Mouse (Mus musculus) embryo, embryonic 11.5 days (tissue): ENCODE results near the gene Ezh1.

ENCODE experiments used
- DNase-seq: peaks from one replicate; pipeline ENCODE4 v3.0.0-alpha.2; 2012; ENCODE audit warnings: low read depth, low spot score

Gene Ezh1

DNA sequence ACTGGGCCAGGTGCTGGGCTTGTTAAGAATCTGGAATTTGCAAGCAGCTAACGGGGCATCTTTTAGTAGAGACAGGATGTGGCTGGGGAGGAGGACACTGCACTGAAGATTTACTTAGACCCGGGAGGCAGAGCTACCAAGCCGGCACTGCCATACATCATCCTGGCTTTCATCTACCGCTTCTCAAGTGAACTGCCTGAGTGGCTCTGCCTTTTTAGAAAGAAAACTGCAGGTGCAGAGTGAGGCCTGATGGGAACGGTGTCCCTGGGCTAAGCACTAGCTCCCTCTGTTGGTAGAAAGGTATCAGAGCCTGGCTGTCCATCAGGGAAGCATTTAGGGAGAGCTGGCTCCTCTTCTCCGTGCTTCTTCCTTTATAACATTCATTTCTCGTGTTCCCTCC lies 25.3 kb downstream of the Ezh1 start:
- peak; percentile 38 for DNase-seq

DNA sequence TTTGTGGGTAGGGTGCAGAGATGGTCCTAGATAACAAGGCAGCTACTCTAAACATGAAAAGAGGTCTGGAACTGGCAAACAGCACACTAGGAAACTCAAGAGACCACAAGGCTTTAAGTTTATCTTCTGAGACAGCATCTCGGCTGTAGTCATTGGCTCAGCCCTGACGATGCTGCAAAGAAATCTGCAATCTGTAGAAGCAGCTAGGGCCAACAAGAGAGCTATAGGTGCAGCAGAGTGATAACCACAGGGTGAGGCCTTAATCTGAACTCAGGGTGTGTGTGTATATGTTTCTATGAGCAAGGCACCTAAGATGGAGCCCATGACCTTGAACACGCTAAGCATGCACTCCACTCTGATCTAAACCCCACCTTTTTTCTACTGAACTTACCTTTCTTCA lies 26.7 kb downstream of the Ezh1 start:
- DNase-seq: no peak

DNA sequence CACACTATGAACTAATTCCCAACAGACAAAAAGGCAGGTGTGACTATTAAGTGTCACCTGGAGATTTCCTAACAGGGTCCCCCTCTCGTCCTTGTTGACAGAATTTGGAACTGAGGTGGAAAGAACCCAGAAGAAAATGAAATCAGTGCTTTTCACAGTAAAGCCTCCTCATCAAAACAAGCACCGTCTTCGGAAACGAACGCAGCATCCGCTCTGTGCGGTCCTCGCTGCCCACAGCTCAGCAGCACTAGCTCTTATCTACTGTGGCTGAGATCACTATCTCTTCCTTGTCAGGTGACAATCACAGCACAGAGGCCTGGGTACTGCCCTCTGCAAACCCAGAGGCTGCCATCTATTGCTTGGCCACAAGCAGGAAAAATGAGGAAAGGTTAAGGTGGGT lies 30.1 kb downstream of the Ezh1 start:
- no peak for DNase-seq

DNA sequence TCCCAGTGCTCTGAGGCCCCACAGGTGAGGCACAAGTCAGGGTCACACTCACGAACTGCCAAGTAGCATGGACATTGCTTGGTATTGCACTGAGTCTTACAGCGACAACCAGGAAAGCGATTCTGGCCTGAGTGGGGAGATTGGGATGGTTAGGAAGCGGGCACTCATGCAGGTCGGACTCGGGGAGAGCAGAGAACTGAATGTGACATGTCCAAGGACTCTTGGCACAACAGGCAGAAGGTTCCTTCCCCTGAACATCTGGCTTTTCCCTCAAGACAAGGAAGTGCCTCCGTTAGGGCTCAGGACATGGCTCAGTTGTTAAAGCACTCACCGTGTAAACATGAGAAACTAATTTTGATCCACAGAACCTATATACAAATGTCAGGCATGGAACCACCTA lies 30.7 kb downstream of the Ezh1 start:
- DNase-seq: no peak

DNA sequence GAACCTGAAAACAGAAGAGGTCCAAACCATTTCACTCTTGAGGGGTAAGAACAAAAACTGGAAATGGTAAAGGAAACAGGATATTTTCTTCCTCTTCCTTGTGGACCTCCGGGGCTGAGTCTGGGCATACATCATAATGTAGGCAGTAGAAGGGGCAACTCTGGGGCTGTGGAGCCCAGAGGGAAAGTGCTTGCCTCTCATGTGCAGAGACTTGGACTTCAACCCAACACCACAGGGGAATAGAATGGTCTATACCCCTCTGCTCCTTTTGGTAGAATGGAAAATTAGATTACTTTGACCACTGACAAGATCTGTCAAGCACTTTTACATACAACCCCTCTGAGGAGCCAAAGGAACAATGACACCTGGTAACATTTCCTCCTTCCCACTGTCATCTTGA lies 31.2 kb downstream of the Ezh1 start:
- DNase-seq: no peak

DNA sequence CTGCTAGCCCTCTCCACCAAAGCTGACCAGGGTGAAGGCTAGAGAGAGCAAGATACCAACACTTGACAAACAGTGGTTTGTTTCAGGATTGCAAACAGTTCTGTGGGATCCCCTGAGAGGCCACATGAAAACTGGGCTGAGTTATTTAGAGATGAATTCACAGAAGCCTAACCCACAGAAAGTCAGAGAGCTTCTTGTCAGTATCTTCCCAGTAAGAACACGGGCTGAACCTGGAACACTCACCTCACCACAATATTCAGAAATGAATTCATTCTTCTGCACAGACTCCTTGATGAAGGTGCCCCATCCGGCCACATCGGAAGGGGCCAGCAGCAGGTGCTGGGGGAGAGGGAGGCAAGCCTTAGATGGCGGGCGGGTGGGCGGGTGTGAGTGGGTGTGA lies 31.6 kb downstream of the Ezh1 start:
- no peak for DNase-seq

DNA sequence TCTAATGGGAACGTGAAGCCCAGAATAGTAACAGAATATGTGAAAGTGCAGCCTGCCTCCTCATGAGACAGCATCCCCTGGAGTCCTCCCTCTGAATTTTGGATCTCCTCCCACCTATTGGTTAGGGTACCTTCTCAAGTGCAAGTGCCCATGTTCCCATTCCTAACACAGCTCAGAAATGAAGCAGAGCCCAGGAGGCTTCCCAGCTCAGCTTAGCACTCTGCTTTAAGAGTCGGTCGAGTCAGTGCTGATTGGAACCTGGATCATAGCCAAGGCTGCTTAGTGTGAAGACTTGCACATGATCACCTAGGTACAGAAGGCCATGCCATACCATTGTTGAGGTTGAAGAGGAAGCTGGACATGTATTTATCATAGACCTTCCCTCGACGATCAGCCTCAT lies 32.1 kb downstream of the Ezh1 start:
- DNase-seq: no peak

DNA sequence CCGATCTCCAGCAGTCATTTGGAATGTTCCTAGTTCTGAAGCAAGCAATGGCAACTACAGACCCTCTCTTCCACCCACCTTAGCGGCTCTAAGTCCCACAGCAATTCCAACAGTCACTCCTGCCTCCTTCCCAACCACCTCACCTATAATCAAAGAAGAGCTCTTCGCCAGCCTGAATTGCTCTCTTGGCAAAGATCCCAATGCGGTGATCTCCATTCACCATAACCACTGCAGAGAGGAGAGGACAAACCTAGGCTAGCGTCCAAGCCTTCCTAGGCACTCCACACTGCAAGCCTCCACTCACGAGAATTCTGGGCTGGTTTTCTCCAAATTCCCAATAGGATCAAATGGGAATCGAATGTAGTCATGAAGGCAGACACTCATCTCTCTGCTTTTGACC lies 33.2 kb downstream of the Ezh1 start:
- no peak for DNase-seq

DNA sequence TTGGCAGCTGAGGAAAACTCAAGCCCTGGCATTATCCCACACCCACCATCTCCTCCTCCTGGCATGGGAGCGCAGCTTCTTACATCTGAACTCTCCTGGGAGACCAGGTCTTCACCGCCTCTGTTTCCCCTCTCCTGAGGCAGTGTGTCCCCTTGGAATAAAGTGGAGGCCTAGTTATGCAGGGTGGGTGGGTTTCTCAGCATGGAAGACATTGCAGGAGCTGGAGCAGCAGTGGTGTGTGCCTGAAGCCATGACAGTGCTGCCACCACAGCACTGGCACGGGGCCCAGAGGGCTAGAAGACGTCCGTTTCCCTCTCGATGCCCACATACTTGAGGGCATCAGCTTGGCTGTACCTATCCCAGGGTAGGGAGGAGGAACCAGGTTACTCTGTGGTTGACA lies 33.6 kb downstream of the Ezh1 start:
- DNase-seq: no peak

DNA sequence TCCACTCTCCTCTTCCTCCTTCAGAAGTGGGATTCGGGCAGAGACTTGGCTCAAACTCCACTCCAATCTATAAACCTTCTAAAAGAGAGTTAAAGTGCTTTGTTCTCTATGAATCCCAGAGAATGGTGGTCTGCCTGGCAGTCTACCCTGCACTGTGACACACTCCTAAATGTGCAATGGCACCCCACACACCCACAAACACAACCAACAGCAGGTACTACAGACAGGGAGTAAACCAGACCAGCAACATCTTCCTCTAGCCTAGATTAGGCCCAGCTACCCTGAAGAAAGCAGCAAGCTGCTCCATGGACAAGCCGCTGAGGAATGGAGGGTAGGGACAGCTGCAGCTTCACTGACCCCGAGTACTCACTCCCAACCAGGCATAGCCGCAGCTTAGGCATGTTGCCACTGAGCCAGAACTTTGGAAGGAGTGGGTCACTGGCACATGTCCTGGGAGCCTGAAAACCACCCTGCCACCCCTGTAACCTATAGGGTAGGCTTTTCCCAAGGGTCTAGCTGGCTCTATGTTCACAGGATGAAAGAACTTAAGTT lies 34.3 kb downstream of the Ezh1 start:
- no peak for DNase-seq

DNA sequence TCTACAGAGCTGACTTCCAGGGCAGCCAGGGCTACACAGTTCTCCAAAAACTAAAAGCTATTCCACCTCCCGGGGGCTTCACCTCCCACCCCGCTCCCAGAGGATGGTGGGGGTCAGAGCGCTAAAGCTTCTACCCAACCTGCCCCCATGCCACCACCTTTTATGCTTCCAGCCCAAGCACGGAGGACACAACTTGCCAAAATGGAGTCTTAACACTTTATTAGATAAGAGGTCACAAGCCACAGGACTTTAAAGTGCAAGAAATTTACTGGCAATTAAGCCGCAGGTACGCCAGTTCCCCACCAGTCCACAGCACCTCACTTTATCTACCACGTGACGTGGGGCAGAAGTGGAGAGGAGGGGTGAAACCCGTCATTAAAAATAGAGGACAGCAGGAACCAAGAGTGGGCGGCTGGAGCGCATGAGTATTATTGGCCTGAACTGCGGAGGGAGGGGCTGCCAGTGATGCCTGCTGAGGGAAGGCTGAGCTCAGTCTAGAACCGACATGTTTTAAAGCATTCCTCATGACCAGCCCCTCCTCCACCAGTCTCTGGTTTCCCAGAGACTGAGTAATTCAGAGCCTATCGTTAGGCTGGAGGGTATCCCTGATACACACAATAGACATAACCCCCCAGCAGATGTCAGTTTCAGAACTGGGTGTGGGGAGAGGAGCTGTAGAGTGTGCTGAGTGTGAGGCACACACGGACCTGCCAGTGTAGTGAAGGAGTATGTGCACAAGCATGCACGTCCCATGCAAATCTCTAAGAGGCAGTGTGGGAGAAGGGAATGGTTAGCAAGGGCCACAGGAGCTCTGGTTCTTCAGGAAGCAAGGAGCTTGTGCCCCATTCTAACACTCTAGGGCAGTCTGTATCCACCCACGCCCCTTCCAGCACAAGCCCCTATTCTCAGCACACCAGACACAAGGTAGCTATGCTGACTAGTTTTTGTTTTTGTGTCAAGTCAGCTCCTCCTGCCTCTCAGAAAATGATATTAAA lies 35.1 kb downstream of the Ezh1 start:
- no peak for DNase-seq

DNA sequence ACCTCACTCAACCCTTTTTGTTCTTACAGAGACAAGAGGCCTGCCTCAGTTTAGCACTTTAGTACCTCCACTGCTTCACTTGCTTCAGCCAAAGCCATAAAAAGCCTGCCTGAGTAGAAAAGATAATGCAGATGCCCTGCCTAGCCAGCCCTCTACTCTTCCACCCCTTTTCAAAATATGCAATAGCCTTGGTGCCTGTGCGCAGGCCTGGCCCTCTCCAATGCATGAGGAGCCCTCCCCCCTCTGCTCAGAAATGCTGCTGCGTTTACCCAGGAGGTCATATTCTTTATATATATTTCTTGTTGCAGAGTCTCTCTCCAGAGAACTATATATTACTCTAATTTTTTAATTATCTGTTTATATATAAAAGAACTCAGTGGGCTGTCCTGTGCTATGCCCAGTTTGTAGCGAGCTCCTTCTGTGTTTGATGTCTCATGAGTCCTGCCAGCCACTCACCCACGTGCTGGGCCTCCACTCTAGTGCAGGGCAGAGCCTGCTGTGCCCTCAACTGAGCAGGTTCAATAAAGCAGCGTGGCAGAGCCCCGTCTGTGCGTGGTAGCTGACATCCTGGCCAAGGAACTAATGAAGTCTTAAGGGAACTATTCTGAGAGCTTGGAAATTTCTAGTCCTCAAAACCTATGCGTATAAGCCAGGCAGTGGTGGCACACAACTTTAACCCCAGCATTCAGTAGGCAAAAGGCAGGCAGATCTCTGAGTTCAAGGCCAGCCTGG lies 35.9 kb downstream of the Ezh1 start:
- no peak for DNase-seq

DNA sequence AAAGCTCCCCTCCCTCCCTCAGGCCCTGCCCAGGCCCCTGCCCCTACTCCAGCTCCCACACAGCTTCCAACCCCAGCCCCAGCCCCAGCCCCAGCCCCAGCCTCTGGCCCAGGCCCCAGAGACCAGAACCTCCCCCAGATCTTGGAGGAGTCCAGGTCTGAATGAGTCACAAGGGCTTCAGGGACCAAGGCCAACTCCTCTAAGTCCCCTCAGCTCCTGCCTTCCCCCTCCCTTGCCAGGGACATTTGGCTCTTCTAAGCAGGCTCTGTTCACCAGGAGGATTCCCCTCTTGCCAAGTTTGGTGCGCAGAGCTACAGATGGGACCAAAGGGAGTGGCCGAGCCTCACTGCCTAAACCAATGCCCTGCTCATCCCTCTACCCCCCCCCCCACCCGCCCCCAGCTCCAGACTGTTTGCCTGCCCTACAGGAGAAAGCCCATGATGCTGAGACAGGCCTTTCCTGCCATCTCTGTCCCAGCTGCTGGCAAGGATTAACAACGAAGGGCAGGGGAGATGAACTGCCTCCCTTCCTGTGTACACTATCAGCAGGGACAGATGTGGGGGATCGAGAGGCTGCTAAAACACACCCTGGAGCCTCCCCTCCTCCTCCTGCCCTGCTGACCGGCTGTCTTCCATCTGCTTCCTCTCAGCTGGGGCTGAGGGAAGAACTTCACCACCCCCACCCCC lies 36.6 kb downstream of the Ezh1 start:
- DNase-seq: no peak

DNA sequence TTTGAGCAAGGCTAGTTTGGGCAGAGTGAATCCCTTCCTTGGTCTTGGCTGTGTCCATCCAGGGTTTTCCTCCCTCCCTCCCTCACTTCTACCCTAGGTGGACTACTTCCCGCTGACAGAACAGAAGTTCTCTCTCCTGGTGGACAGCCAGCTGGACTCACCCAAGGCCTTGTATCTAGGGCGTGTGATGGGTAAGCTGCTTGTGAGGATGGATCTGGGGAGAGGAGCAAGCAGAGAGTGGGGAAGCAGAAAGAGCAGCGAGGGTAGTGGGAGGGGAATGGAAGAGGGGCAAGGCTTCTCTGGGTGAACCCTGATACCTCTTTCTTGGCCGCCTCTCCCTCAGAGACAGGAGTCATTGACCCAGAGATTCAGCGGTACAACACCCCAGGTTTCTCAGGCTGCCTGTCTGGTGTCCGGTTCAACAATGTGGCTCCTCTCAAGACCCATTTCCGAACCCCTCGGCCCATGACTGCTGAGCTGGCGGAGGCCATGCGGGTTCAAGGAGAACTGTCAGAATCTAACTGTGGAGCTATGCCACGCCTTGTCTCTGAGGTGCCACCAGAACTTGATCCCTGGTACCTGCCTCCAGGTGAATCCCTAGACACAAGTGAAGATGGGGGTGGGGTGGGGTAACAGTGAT lies 38.0 kb downstream of the Ezh1 start:
- DNase-seq: no peak

DNA sequence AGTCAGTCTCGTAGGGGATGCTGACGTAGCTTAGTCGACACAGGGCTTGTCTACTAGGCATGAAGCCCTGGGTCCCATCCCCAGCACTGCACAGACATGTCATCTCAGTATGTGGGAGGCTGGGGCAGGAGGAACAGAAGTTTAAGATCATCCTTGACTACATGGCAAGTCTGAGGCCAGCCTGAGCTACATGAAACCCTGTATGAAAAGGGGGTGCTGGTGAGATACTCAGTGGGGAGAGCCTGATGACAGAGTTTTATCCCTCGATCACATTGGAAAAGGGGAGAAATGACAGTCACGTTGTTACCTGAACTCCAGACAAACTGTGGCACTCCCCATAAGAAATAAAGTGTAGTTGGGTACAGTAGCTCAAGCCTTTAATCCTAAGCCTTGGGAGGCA lies 38.7 kb downstream of the Ezh1 start:
- DNase-seq: no peak

DNA sequence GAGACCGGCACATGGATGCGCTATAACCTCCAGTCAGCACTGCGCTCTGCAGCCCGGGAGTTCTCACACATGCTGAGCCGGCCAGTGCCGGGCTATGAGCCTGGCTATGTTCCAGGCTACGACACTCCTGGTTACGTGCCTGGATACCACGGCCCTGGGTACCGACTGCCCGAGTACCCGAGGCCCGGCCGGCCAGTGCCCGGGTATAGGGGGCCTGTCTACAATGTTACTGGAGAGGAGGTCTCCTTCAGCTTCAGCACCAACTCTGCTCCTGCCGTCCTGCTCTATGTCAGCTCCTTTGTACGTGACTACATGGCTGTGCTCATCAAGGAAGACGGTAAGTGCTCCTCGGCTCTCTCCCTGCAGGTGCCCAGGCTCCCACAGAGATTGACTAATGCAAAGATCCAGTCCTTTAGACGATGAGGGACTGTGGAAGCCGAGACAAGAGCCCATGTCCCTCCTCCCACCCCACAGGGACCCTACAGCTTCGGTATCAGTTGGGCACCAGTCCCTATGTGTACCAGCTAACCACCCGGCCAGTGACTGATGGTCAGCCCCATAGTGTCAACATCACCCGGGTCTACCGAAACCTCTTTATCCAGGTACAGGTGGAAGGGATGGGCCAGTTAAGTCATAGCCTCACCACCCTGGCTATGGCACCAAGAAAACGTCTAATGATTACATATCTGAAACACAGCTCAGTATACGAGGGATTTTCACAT lies 39.6 kb downstream of the Ezh1 start:
- DNase-seq: no peak

DNA sequence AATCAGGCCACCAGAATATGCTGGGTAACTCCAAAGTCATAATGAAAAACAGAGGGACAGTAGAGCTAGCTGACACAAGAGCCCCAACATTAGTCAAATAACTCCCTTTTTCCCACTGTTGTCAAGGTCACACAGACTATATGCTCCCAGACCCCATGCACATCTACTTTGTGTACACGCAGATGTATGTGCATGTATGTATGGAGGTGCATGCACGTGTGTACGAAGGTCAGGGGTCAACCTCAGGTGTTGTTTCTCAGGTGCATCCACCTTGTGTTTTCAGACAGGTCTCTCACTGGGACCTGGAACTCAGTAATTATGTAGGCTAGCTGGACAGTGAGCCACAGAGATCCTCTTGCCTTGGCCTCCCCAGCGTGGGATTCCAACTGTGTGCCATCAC lies 40.8 kb downstream of the Ezh1 start:
- no peak for DNase-seq

DNA sequence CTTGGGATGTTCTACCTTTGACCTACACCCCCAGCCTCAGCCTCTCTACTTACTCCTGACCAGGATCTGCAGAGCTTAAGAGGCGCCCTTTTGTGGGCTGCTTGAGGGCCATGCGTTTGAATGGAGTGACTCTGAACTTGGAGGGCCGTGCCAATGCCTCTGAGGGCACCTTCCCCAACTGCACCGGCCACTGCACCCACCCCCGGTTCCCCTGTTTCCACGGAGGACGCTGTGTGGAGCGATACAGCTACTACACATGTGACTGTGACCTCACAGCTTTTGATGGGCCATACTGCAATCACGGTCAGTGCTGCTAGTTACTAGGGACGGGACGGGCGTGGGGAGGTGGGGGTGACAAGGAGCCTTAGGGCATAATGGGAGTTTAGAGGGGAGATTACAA lies 41.3 kb downstream of the Ezh1 start:
- no peak for DNase-seq

DNA sequence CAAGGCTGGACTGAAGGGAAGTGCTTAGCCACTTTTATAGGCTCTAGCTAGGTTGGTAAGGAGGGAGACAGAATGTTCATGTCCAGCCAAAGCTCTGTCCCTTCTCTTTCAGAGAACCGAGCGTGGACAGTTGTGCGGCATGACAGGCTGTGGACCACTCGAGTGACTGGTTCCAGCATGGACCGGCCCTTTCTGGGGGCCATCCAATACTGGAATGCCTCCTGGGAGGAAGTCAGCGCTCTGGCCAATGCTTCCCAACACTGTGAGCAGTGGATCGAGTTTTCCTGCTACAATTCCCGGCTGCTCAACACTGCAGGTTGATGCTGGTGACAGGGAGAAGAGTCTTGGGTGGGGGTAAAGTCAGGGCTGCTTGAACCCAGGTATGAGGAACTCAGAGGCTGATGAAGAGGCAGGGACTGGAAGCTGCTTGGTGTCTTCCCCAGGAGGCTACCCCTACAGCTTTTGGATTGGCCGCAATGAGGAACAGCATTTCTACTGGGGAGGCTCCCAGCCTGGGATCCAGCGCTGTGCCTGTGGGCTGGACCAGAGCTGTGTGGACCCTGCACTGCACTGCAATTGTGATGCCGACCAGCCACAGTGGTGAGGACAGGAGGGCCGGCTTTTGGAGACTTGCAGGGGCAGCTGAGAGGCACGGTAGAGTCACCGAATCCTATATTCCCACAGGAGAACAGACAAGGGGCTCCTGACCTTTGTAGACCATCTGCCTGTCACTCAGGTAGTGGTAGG lies 43.3 kb downstream of the Ezh1 start:
- no peak for DNase-seq

DNA sequence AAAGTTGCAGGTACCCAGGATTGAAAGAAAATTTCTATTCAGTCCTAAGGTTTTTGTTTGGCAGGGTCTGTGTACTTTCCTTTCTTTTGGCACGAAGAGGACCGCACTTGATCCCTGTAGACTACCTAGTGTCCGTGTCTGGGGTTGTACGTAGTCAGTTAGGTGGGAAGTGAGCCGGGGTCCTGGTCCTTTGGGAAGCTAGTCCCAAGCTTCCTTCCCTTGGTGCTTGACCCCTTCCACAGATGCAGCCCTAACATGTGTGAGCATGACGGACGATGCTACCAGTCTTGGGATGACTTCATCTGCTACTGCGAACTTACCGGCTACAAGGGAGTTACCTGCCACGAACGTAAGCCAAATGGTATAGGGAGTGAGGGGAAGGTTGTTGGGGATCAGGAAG lies 44.3 kb downstream of the Ezh1 start:
- DNase-seq: no peak
